Mouse (Mus musculus) liver, adult 2 months (tissue): ENCODE measurements around the gene Vwa8. TPM values are rescaled to one million over a fixed set of nuclear protein-coding genes. Genes with fewer than 3 reads are reported as not detected.

Experiments
- DNase-seq: peaks from one replicate; pipeline ENCODE4 v3.0.0-alpha.2; 2011; ENCODE audit warnings: low read depth, low spot score; ENCODE audit errors: extremely low read depth
- H3K27ac ChIP-seq: fragments of 200-500 bp; replicated peaks from 2 replicates; pipeline ENCODE4 v1.5.1; 2012; ENCODE audit warnings: low read depth, mild to moderate bottlenecking, control low read depth, inconsistent platforms, low read length; ENCODE audit not compliant: insufficient read depth
- H3K27me3 ChIP-seq: fragments of 200-500 bp; 2 replicates; pipeline ENCODE4 v1.6.1; 2012; ENCODE audit warnings: mild to moderate bottlenecking, moderate library complexity, low read length, inconsistent platforms; ENCODE audit not compliant: control insufficient read depth, insufficient read depth
- H3K36me3 ChIP-seq: fragments of 200-500 bp; 2 replicates; pipeline ENCODE4 v1.6.1; 2012; ENCODE audit warnings: low read length, inconsistent platforms; ENCODE audit not compliant: control insufficient read depth, insufficient read depth
- H3K4me1 ChIP-seq: fragments of 200-500 bp; 2 replicates; pipeline ENCODE4 v1.6.1; 2011; ENCODE audit warnings: low read length; ENCODE audit not compliant: control insufficient read depth, insufficient read depth
- H3K4me3 ChIP-seq: fragments of 200-500 bp; 2 replicates; pipeline ENCODE4 v1.5.1; 2011; ENCODE audit warnings: low read depth, mild to moderate bottlenecking, control low read depth, low read length, moderate library complexity; ENCODE audit not compliant: insufficient read depth
- H3K79me2 ChIP-seq: fragments of 200-500 bp; 2 replicates; pipeline ENCODE4 v1.6.1; 2012; ENCODE audit warnings: inconsistent platforms, mild to moderate bottlenecking, low read length, moderate library complexity; ENCODE audit not compliant: control insufficient read depth, insufficient read depth
- H3K9ac ChIP-seq: fragments of 200-500 bp; 2 replicates; pipeline ENCODE4 v1.6.1; 2012; ENCODE audit warnings: low read depth, mild to moderate bottlenecking, control low read depth, inconsistent platforms, low read length
- CTCF ChIP-seq: fragments of 200-500 bp; IDR thresholded peaks from 2 replicates; pipeline ENCODE4 v1.5.1; 2011; ENCODE audit warnings: low read depth, low read length, control low read depth
- POLR2A ChIP-seq: fragments of 200-500 bp; IDR thresholded peaks from 2 replicates; pipeline ENCODE4 v1.6.1; 2011; ENCODE audit warnings: low read length, control low read depth; ENCODE audit not compliant: insufficient read depth; ENCODE audit errors: extremely low read depth
- WGBS: fragments of 180-500 bp; shearing (Covaris S2); methylation state at CpG from one replicate; pipeline ENCODE4 v1.1.7; 2018; 5-methylcytosine and 5-hydroxymethylcytosine counted together
- polyA plus RNA-seq: library from polyadenylated mRNA; depleted of rRNA; stranded (reverse); fragments of >200 nt; gene quantifications from 2 replicates; pipeline ENCODE4 v1.2.3, GENCODE M21; 2012
- total RNA-seq: library from RNA; depleted of rRNA; stranded (reverse); fragments of >200 nt; gene quantifications from 2 replicates; pipeline ENCODE4 v1.2.3, GENCODE M21; 2014

The Vwa8 gene
- total and polyA plus RNA-seq, 2 experiments: 44.0 to 106 TPM

- TF ChIP-seq CTCF (no peak), POLR2A (no peak)
- no peaks in the 10 kb centered on the region for H3K79me2 ChIP-seq
- H3K9ac ChIP-seq: no peak overlapping the region
- peaks cover 17% of the 10 kb centered on the region; the same call in 1 of the 2 replicates for H3K36me3 ChIP-seq
- WGBS: 87% methylated on average over 9 of the region's 9 CpGs
- no peak overlapping the region for H3K4me3 ChIP-seq
- no peaks in the 10 kb centered on the region for H3K27me3 ChIP-seq
- H3K27ac ChIP-seq: no peak overlapping the region
- no peak for DNase-seq
- H3K4me1 ChIP-seq: no peaks in the 10 kb centered on the region
Measured at GRCm38 (mm10) chr14:79076560-79077300, 227.9 kb downstream of the Vwa8 start.

GRCm38 (mm10) chr14:79083573-79083972 is 234.7 kb downstream of the Vwa8 start:
- H3K4me3 ChIP-seq: no peak overlapping the region
- no peak overlapping the region for H3K9ac ChIP-seq
- peaks cover 42% of the 10 kb centered on the region for H3K36me3 ChIP-seq
- TF ChIP-seq CTCF (no peak), POLR2A (no peak)
- no peaks in the 10 kb centered on the region for H3K27me3 ChIP-seq
- no peak overlapping the region for H3K27ac ChIP-seq
- no peaks in the 10 kb centered on the region for H3K4me1 ChIP-seq
- WGBS: 82% methylated on average over 7 of the region's 7 CpGs
- DNase-seq: no peak
- no peaks in the 10 kb centered on the region for H3K79me2 ChIP-seq

- no peak overlapping the region for H3K9ac ChIP-seq
- TF ChIP-seq CTCF (no peak), POLR2A (no peak)
- no peak for DNase-seq
- no peaks in the 10 kb centered on the region for H3K79me2 ChIP-seq
- no peaks in the 10 kb centered on the region for H3K27me3 ChIP-seq
- 85% methylated on average over 5 of the region's 5 CpGs for WGBS
- no peaks in the 10 kb centered on the region for H3K4me1 ChIP-seq
- H3K4me3 ChIP-seq: no peak overlapping the region
- H3K27ac ChIP-seq: no peak overlapping the region
- peaks cover 40% of the 10 kb centered on the region for H3K36me3 ChIP-seq
Measured at GRCm38 (mm10) chr14:79086006-79086405, 237.2 kb downstream of the Vwa8 start.

GRCm38 (mm10) chr14:79089464-79089863 is 240.6 kb downstream of the Vwa8 start:
- DNase-seq: peak; percentile 31
- Histone ChIP-seq H3K36me3 (peaks cover 34% of the 10 kb centered on the region), H3K9ac (no peak overlapping the region), H3K27me3 (no peaks in the 10 kb centered on the region), H3K79me2 (no peaks in the 10 kb centered on the region), H3K4me3 (no peak overlapping the region), H3K4me1 (no peaks in the 10 kb centered on the region), H3K27ac (no peak overlapping the region)
- 61% methylated on average over 2 of the region's 2 CpGs for WGBS
- TF ChIP-seq POLR2A (no peak), CTCF (no peak)

GRCm38 (mm10) chr14:79097181-79097580 is 248.3 kb downstream of the Vwa8 start:
- Histone ChIP-seq H3K4me3 (no peak overlapping the region), H3K27me3 (no peaks in the 10 kb centered on the region), H3K36me3 (peaks cover 57% of the 10 kb centered on the region), H3K9ac (no peak overlapping the region), H3K79me2 (no peaks in the 10 kb centered on the region), H3K4me1 (no peaks in the 10 kb centered on the region), H3K27ac (no peak overlapping the region)
- 94% methylated on average over 12 of the region's 12 CpGs for WGBS
- TF ChIP-seq POLR2A (no peak), CTCF (no peak)
- no peak for DNase-seq

DNA sequence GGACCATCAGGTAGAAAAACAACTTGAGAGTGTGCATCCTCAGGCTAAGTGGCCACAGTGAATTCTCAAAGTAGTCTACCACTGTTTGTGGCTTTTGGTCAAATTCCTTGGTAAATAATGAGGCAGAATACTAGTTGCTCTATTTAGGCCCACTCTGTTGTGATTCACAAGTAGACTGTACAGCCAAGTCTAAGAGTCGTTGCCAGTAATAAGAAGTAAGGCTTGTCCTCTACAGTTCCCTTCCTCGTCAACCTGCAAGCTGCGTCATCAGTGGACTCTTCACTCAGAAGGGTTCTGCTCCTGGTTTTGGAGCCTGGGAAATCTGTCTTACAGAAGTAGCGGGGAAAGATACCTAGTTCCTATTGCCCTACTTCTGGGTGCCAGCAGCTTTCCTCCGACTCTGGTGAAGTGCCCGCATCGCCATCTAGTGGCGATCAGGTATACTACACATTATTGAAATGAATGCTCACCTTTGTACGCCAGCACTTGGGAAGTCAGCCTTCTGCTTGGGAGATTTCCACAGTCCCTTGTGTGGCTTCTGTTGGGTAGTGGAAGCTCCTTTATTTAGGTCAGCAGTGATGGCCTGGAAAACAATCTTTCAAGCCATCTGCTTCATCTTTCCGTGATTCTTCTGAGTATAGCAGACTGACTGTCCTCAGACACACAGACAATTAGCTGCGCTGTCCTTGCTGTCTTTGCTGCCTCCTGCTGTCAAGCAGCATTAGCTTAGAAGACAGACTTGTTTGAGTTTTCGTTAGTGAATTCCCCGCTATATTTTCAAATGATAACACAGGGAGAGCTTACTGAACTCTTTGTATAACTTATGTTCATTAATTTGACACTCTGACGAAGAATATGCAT is 258.0 kb downstream of the Vwa8 start:
- peaks cover 26% of the 10 kb centered on the region; the same call in 1 of the 2 replicates for H3K36me3 ChIP-seq
- no peaks in the 10 kb centered on the region for H3K79me2 ChIP-seq
- 51% methylated on average over 14 of the region's 14 CpGs for WGBS
- peak; percentile 52 for DNase-seq
- H3K27ac ChIP-seq: no peak overlapping the region
- TF ChIP-seq POLR2A: no peak
- peak; percentile 90 for TF ChIP-seq CTCF
- H3K27me3 ChIP-seq: no peaks in the 10 kb centered on the region
- H3K4me1 ChIP-seq: no peaks in the 10 kb centered on the region
- no peak overlapping the region for H3K9ac ChIP-seq
- no peak overlapping the region for H3K4me3 ChIP-seq
